Mouse (Mus musculus): ENCODE results near the gene Gm10563. TPM values are rescaled to one million over a fixed set of nuclear protein-coding genes. Genes with fewer than 3 reads are reported as not detected.

Gm10563 gene
- polyA plus RNA-seq (2014; fragmentation: Illumina TruSeq; extraction: RNeasy Lipid Tissue Mini Kit (QIAGEN cat#74804); ENCODE audit: low read depth, low replicate concordance) = not detected

DNA sequence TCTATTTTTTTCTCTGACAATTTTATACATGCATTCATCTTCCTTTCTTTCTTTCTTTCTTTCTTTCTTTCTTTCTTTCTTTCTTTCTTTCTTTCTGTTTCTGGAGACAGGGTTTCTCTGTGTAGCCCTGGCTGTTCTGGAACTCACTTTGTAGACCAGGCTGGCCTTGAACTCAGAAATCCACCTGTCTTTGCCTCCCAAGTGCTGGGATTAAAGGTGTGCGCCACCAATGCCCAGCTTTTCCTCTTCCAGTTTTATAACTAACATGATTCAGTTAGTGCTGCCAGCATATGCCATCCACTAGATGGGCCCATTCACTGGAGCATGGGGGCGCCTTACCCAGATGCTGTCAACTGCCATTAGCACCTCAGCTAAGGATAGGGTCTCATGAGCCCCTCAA is at the start of gene Gm10563:
TSS of gene Gm10563 (minus strand) at position 101 of the 400 bp plus-strand sequence.

DNA sequence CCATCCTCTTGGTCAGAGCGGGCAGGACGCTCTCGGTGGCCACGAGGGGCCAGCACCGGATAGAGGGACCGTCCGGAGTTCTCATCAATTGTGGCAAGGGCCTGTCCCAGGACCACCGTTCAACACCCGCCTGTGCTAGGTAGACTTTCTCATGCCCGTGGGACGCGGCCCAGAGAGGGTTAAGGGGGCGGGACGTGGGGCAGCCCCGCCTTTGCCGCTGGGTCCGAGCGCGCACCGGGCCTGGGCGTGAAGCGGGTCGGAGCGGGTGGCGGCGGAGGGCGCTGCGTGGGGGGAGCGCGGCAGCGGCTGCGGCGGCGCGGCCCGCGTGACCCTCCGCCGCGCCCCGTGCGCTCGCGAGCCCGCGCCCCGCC is 48.9 kb upstream of the Gm10563 start, which contains the start of gene Fndc10:
TSS of gene Fndc10 (plus strand) at position 232 of the 371 bp plus-strand sequence.

DNA sequence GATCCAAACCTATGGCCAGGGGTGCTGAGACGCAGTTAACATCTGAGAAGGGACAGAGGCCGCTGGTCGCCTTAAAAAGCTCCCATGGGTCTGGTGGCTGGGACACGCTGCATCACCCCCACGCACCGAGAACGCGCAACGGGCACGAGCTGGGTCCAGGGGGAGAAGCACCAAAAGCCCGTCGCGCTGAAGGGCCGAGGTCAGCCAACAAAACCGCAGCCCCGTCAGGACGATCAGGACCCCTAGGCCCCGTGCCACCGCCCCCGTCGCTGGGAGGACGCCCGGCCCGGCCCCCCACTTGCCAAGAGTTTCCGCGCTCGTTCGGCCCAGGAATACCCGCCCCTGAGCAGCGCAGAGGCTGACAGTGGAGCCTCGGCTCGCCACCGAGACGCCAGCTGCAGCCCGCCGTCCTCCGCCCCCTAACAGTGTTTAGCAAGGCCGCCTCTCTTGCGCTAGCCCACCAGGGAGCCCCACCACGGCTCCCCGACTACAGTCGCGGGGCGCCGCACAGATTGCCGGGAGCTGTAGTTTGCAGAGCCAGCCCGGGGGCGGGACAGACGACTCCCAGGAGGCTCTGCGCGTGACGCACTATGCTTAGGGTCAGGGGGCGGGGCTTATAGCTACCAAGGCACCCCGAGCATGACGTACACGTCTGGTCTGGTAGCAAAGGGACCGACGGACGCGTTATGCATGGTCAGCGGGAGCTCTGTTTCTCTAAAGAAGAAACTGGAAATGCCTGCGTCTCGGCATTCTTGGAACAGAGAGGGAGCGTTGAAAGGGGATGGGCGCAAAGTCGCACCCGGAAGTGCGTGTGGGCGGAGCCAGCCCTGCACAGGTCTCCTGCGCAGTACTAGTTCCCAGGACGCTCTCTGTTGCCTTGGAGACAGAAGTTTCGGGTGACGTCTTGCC is 23.7 kb upstream of the Gm10563 start, which contains the start of gene Mib2:
TSS of gene Mib2 (minus strand) at position 510 of the 909 bp plus-strand sequence.

DNA sequence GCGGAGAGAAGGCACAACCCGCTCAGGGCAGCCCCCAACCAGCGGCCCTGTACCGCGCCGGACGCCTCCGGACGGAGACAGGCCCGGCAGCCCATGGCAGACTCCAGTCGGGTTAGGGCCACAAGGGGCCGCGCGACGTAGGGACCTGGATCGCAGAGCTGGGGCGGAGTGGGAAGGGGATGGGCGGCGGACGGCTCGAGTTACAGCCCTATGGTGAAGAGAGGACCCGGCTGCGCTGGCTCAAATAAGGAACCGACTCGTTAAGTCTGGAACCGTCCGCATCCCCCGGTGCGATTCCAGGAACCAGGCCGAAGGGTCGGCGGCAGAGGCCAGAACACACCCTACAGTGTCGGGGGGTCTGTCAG is 7.9 kb upstream of the Gm10563 start, which contains the start of gene Mmp23:
TSS of gene Mmp23 (minus strand) at position 299 of the 365 bp plus-strand sequence.

DNA sequence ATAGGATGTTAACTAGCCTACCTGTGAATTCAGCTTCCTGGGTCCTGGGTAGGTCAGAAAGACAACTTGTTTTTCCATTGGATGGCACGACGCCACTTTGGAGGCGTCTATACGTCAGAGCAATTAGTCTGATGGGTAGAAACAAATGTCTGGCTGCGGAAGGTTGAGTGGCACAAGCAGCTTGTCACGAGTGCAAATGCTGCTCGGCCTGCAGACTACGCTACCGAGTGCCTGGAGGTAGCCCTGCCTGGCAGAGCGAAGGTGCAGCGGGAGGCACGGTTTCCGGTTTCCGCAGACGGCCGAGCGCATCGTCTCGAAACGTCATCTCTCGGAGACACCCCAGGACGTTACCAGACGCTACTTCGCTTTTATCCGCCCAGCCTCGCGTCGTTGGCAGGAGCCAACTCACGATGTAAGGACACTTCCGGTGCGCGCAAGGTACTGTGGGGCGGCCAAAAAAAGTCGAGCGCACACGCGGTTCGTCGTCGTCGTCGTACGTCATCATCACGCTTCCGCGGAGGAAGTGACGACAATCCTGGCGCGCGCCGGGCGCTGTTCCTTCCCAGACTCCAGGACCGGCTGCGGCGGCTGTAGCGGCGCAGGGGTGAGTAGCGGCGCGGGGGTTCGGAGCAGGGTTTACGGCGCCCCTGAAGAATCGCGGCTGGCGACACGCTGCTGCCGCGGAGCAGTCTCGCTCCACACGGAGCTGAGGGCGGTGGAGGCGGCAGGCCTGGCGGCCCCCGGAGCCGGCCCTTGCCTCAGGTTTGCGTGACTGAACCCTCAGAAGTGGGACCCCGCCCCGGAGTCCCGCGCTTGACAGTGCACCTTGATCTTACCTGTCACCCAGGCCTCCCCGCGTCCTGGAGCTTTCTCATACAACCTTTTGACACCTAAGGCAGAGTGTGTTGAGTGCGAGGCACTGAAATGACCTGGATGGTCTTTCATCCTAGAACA is 20.6 kb downstream of the Gm10563 start, which contains the start of gene Cdk11b:
TSS of gene Cdk11b (plus strand) at position 517 of the 954 bp plus-strand sequence.

DNA sequence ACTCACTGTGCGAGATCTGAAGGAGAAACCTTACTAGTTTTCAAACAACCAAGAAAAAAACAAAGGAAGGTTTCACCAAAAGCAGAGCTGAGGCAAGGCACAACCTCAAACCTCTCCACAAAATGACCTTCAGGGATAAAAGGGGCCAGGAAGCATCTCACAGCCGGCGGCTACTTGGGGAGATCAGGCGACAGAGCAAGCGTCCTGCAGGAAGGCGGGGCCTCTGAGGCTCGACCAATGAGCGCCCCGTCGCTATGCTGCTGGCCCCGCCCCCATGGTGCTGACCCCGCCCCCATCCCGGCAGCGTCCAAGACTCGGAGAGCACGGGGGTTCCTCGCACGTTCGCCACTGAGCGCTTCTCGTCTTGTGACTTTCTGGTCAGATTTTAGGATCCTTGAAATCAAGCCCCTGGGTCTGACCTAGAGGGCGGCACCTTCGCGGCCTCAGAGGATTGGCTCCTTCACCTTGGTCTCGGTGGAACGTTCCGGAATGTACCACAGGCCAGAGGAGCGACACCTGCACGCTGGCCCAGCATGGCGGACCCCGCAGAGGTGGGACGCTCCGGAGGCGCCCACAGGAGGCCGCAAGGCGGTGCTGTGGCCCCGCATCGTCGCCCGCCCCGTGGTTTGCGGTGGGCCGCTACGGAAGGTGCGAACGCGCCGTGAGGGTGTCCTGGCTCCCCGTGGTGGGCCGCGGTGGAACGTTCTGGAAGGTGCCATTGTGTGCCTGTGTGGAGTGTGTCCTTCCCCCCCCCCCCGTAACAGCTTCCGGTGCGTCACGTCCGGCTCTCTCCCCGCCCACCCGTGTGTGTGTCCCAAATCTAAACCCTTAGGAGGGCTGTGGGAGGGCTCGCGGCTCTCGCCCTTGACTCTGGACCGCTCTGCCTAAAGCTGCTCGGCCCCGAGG is 43.9 kb downstream of the Gm10563 start, which contains the start of gene Slc35e2:
TSS of gene Slc35e2 (plus strand) at position 326 of the 906 bp plus-strand sequence.

Other genes starting within 250 kb of the Gm10563 start
- gene Gabrd, start 247.3 kb downstream of the Gm10563 start, polyA plus RNA-seq (2014; fragmentation: Illumina TruSeq; extraction: RNeasy Lipid Tissue Mini Kit (QIAGEN cat#74804); ENCODE audit: low read depth, low replicate concordance) = not detected
- 24.6 TPM for gene Cfap74, start 236.2 kb downstream of the Gm10563 start, polyA plus RNA-seq (2014; fragmentation: Illumina TruSeq; extraction: RNeasy Lipid Tissue Mini Kit (QIAGEN cat#74804); ENCODE audit: low read depth, low replicate concordance)
- not detected for gene Tmem52, start 176.3 kb downstream of the Gm10563 start, polyA plus RNA-seq (2014; fragmentation: Illumina TruSeq; extraction: RNeasy Lipid Tissue Mini Kit (QIAGEN cat#74804); ENCODE audit: low read depth, low replicate concordance)
- 78.4 TPM for gene Gnb1, start 154.0 kb downstream of the Gm10563 start, polyA plus RNA-seq (2014; fragmentation: Illumina TruSeq; extraction: RNeasy Lipid Tissue Mini Kit (QIAGEN cat#74804); ENCODE audit: low read depth, low replicate concordance)
- gene Nadk, start 83.0 kb downstream of the Gm10563 start, polyA plus RNA-seq (2014; fragmentation: Illumina TruSeq; extraction: RNeasy Lipid Tissue Mini Kit (QIAGEN cat#74804); ENCODE audit: low read depth, low replicate concordance) = 20.0 TPM
- gene Slc35e2, start 44.0 kb downstream of the Gm10563 start, polyA plus RNA-seq (2014; fragmentation: Illumina TruSeq; extraction: RNeasy Lipid Tissue Mini Kit (QIAGEN cat#74804); ENCODE audit: low read depth, low replicate concordance) = 5.4 TPM
- gene Cdk11b, start 20.6 kb downstream of the Gm10563 start, polyA plus RNA-seq (2014; fragmentation: Illumina TruSeq; extraction: RNeasy Lipid Tissue Mini Kit (QIAGEN cat#74804); ENCODE audit: low read depth, low replicate concordance) = 73.4 TPM
- 0.27 TPM for gene Mmp23, start 8.0 kb upstream of the Gm10563 start, polyA plus RNA-seq (2014; fragmentation: Illumina TruSeq; extraction: RNeasy Lipid Tissue Mini Kit (QIAGEN cat#74804); ENCODE audit: low read depth, low replicate concordance)
- gene Mib2, start 23.8 kb upstream of the Gm10563 start, polyA plus RNA-seq (2014; fragmentation: Illumina TruSeq; extraction: RNeasy Lipid Tissue Mini Kit (QIAGEN cat#74804); ENCODE audit: low read depth, low replicate concordance) = 1.5 TPM
- not detected for gene Fndc10, start 48.9 kb upstream of the Gm10563 start, polyA plus RNA-seq (2014; fragmentation: Illumina TruSeq; extraction: RNeasy Lipid Tissue Mini Kit (QIAGEN cat#74804); ENCODE audit: low read depth, low replicate concordance)
- 45.1 TPM for gene Ssu72, start 59.4 kb upstream of the Gm10563 start, polyA plus RNA-seq (2014; fragmentation: Illumina TruSeq; extraction: RNeasy Lipid Tissue Mini Kit (QIAGEN cat#74804); ENCODE audit: low read depth, low replicate concordance)
- gene Tmem240, start 89.4 kb upstream of the Gm10563 start, polyA plus RNA-seq (2014; fragmentation: Illumina TruSeq; extraction: RNeasy Lipid Tissue Mini Kit (QIAGEN cat#74804); ENCODE audit: low read depth, low replicate concordance) = not detected
- gene Atad3a, start 115.7 kb upstream of the Gm10563 start, polyA plus RNA-seq (2014; fragmentation: Illumina TruSeq; extraction: RNeasy Lipid Tissue Mini Kit (QIAGEN cat#74804); ENCODE audit: low read depth, low replicate concordance) = 1.5 TPM
- 0.57 TPM for gene Vwa1, start 129.3 kb upstream of the Gm10563 start, polyA plus RNA-seq (2014; fragmentation: Illumina TruSeq; extraction: RNeasy Lipid Tissue Mini Kit (QIAGEN cat#74804); ENCODE audit: low read depth, low replicate concordance)
- 1.7 TPM for gene Tmem88b, start 140.5 kb upstream of the Gm10563 start, polyA plus RNA-seq (2014; fragmentation: Illumina TruSeq; extraction: RNeasy Lipid Tissue Mini Kit (QIAGEN cat#74804); ENCODE audit: low read depth, low replicate concordance)
- not detected for gene Ankrd65, start 145.0 kb upstream of the Gm10563 start, polyA plus RNA-seq (2014; fragmentation: Illumina TruSeq; extraction: RNeasy Lipid Tissue Mini Kit (QIAGEN cat#74804); ENCODE audit: low read depth, low replicate concordance)
- gene Mrpl20, start 157.5 kb upstream of the Gm10563 start, polyA plus RNA-seq (2014; fragmentation: Illumina TruSeq; extraction: RNeasy Lipid Tissue Mini Kit (QIAGEN cat#74804); ENCODE audit: low read depth, low replicate concordance) = 131 TPM
- gene Ccnl2, start 167.1 kb upstream of the Gm10563 start, polyA plus RNA-seq (2014; fragmentation: Illumina TruSeq; extraction: RNeasy Lipid Tissue Mini Kit (QIAGEN cat#74804); ENCODE audit: low read depth, low replicate concordance) = 32.1 TPM
- 6.5 TPM for gene Aurkaip1, start 185.9 kb upstream of the Gm10563 start, polyA plus RNA-seq (2014; fragmentation: Illumina TruSeq; extraction: RNeasy Lipid Tissue Mini Kit (QIAGEN cat#74804); ENCODE audit: low read depth, low replicate concordance)
- gene Mxra8, start 194.3 kb upstream of the Gm10563 start, polyA plus RNA-seq (2014; fragmentation: Illumina TruSeq; extraction: RNeasy Lipid Tissue Mini Kit (QIAGEN cat#74804); ENCODE audit: low read depth, low replicate concordance) = 91.8 TPM
- 6.2 TPM for gene Dvl1, start 202.0 kb upstream of the Gm10563 start, polyA plus RNA-seq (2014; fragmentation: Illumina TruSeq; extraction: RNeasy Lipid Tissue Mini Kit (QIAGEN cat#74804); ENCODE audit: low read depth, low replicate concordance)
- gene Tas1r3, start 218.0 kb upstream of the Gm10563 start, polyA plus RNA-seq (2014; fragmentation: Illumina TruSeq; extraction: RNeasy Lipid Tissue Mini Kit (QIAGEN cat#74804); ENCODE audit: low read depth, low replicate concordance) = 0.18 TPM
- gene Cptp, start 224.0 kb upstream of the Gm10563 start, polyA plus RNA-seq (2014; fragmentation: Illumina TruSeq; extraction: RNeasy Lipid Tissue Mini Kit (QIAGEN cat#74804); ENCODE audit: low read depth, low replicate concordance) = 60.8 TPM
- 2.4 TPM for gene Ints11, start 224.1 kb upstream of the Gm10563 start, polyA plus RNA-seq (2014; fragmentation: Illumina TruSeq; extraction: RNeasy Lipid Tissue Mini Kit (QIAGEN cat#74804); ENCODE audit: low read depth, low replicate concordance)
- 0.56 TPM for gene Pusl1, start 246.4 kb upstream of the Gm10563 start, polyA plus RNA-seq (2014; fragmentation: Illumina TruSeq; extraction: RNeasy Lipid Tissue Mini Kit (QIAGEN cat#74804); ENCODE audit: low read depth, low replicate concordance)
- gene Acap3, start 246.4 kb upstream of the Gm10563 start, polyA plus RNA-seq (2014; fragmentation: Illumina TruSeq; extraction: RNeasy Lipid Tissue Mini Kit (QIAGEN cat#74804); ENCODE audit: low read depth, low replicate concordance) = 1.0 TPM